Mouse (Mus musculus) liver, embryonic 11.5 days (tissue): ENCODE measurements at regions not wholly inside any gene's neighbourhood (a gene's known extent, or its start where the extent isn't known, plus 50 kb on each side); places are given as distances from the start of the nearest gene placed in this dataset.
"Not testable (repeated sequence)": the region's sequence is repeated elsewhere in the genome, so short reads cannot be mapped to it uniquely, and the experiment has no call there.

Experiments used
- ATAC-seq: fragments of 200-750 bp; cut with Nextera tagmentation; replicated peaks from 2 replicates; pipeline ENCODE4 v1.8.0; 2017; ENCODE audit warnings: moderate number of reproducible peaks, mild to moderate bottlenecking, moderate TSS enrichment, moderate library complexity; ENCODE audit not compliant: low FRiP score
- DNase-seq: peaks from one replicate; pipeline ENCODE4 v3.0.0-alpha.2; 2017; ENCODE audit warnings: low spot score
- H3K27ac ChIP-seq: fragments of 300-500 bp; sonication (generic); 2 replicates; pipeline ENCODE4 v1.5.1; 2014; ENCODE audit warnings: mild to moderate bottlenecking, low read depth, low read length, control low read depth
- H3K27me3 ChIP-seq: fragments of 300-500 bp; sonication (generic); replicated peaks from 2 replicates; pipeline ENCODE4 v1.6.1; 2014; ENCODE audit warnings: low read length, mixed read lengths; ENCODE audit not compliant: control insufficient read depth, insufficient read depth
- H3K36me3 ChIP-seq: fragments of 300-500 bp; sonication (generic); 2 replicates; pipeline ENCODE4 v1.6.1; 2014; ENCODE audit warnings: mild to moderate bottlenecking, low read length, moderate library complexity, mixed read lengths; ENCODE audit not compliant: control insufficient read depth, insufficient read depth
- H3K4me1 ChIP-seq: fragments of 300-500 bp; sonication (generic); replicated peaks from 2 replicates; pipeline ENCODE4 v1.6.1; 2014; ENCODE audit warnings: low read length, mixed read lengths; ENCODE audit not compliant: control insufficient read depth, insufficient read depth
- H3K4me2 ChIP-seq: fragments of 300-500 bp; sonication (generic); 2 replicates; pipeline ENCODE4 v1.6.1; 2014; ENCODE audit warnings: mild to moderate bottlenecking, control low read depth, moderate library complexity
- H3K4me3 ChIP-seq: fragments of 300-500 bp; sonication (generic); 2 replicates; pipeline ENCODE4 v1.5.1; 2014; ENCODE audit warnings: low read depth, low read length, control low read depth
- H3K9ac ChIP-seq: fragments of 300-500 bp; sonication (generic); 2 replicates; pipeline ENCODE4 v1.6.1; 2014; ENCODE audit warnings: low read depth, low read length, control low read depth
- H3K9me3 ChIP-seq: fragments of 300-500 bp; sonication (generic); 2 replicates; pipeline ENCODE4 v1.6.1; 2016; ENCODE audit warnings: low read length, inconsistent platforms, mixed read lengths; ENCODE audit not compliant: control insufficient read depth
- WGBS: fragments of 180-500 bp; shearing (Covaris S2); extraction: QIAGEN DNeasy Blood & Tissue Kit; methylation state at CpG from one replicate; pipeline ENCODE4 v1.1.7; 2014; 5-methylcytosine and 5-hydroxymethylcytosine counted together

- Histone ChIP-seq H3K4me1 (no peaks in the 10 kb centered on the region), H3K27me3 (no peaks in the 10 kb centered on the region; the same call in 1 of the 2 replicates), H3K4me2 (no peak overlapping the region), H3K4me3 (no peak overlapping the region), H3K36me3 (no peaks in the 10 kb centered on the region), H3K9ac (no peak overlapping the region), H3K27ac (no peak overlapping the region), H3K9me3 (no peaks in the 10 kb centered on the region)
- no peak for DNase-seq
- ATAC-seq = no peak
- 45% methylated on average over 3 of the region's 3 CpGs for WGBS
Measured at GRCm38 (mm10) chr4:45617126-45617525, 84.9 kb upstream of the Shb start.

GRCm38 (mm10) chr4:45613498-45613897 lies 81.2 kb upstream of the Shb start:
- not testable (repeated sequence) for DNase-seq, H3K36me3 ChIP-seq, H3K4me3 ChIP-seq, H3K4me1 ChIP-seq, H3K9me3 ChIP-seq, H3K4me2 ChIP-seq, H3K27me3 ChIP-seq, H3K9ac ChIP-seq, ATAC-seq, H3K27ac ChIP-seq
- 73% methylated on average over 3 of the region's 3 CpGs for WGBS

- Histone ChIP-seq H3K4me3 (no peak overlapping the region), H3K36me3 (no peaks in the 10 kb centered on the region), H3K9ac (no peak overlapping the region), H3K4me1 (no peaks in the 10 kb centered on the region), H3K9me3 (no peaks in the 10 kb centered on the region), H3K27ac (no peak overlapping the region), H3K4me2 (no peak overlapping the region), H3K27me3 (no peaks in the 10 kb centered on the region)
- peak; percentile 51 for DNase-seq
- 31% methylated on average over 5 of the region's 5 CpGs for WGBS
- no peak; the same call in 1 of the 2 replicates for ATAC-seq
Measured at GRCm38 (mm10) chr4:45612132-45612531, 79.9 kb upstream of the Shb start.

GRCm38 (mm10) chr4:45610937-45611336 lies 78.7 kb upstream of the Shb start:
- Histone ChIP-seq H3K27me3 (no peaks in the 10 kb centered on the region), H3K4me3 (no peak overlapping the region), H3K27ac (no peak overlapping the region), H3K4me2 (no peak overlapping the region), H3K9me3 (no peaks in the 10 kb centered on the region), H3K36me3 (no peaks in the 10 kb centered on the region), H3K9ac (no peak overlapping the region), H3K4me1 (no peaks in the 10 kb centered on the region)
- DNase-seq (no peak), ATAC-seq (peak; percentile 49; the same call in 1 of the 2 replicates)
- 66% methylated on average over 5 of the region's 5 CpGs for WGBS

GRCm38 (mm10) chr4:45606578-45606977 lies 74.3 kb upstream of the Shb start:
- no peaks in the 10 kb centered on the region for H3K9me3 ChIP-seq
- no peak overlapping the region for H3K4me3 ChIP-seq
- H3K9ac ChIP-seq = no peak overlapping the region
- DNase-seq = no peak
- ATAC-seq = no peak
- H3K4me1 ChIP-seq = no peaks in the 10 kb centered on the region
- H3K27me3 ChIP-seq = no peaks in the 10 kb centered on the region
- H3K36me3 ChIP-seq = no peaks in the 10 kb centered on the region
- H3K4me2 ChIP-seq = no peak overlapping the region
- 57% methylated on average over 7 of the region's 7 CpGs for WGBS
- no peak overlapping the region for H3K27ac ChIP-seq

GRCm38 (mm10) chr4:45605681-45606080 lies 73.4 kb upstream of the Shb start:
- ATAC-seq (no peak), DNase-seq (no peak)
- Histone ChIP-seq H3K4me1 (no peaks in the 10 kb centered on the region), H3K27ac (no peak overlapping the region), H3K9me3 (no peaks in the 10 kb centered on the region), H3K4me3 (no peak overlapping the region), H3K9ac (no peak overlapping the region), H3K27me3 (no peaks in the 10 kb centered on the region), H3K36me3 (no peaks in the 10 kb centered on the region), H3K4me2 (no peak overlapping the region)
- WGBS = 82% methylated on average over 4 of the region's 4 CpGs

GRCm38 (mm10) chr4:45604271-45604800 lies 72.1 kb upstream of the Shb start:
- DNase-seq = no peak

GRCm38 (mm10) chr4:45600520-45600919 lies 68.2 kb upstream of the Shb start:
- no peak for DNase-seq
- H3K4me3 ChIP-seq = no peak overlapping the region
- 69% methylated on average over 9 of the region's 9 CpGs for WGBS

More at GRCm38 (mm10) chr4:45604271-45604800, 72.1 kb upstream of the Shb start:
- no peak overlapping the region for H3K9ac ChIP-seq
- H3K4me1 ChIP-seq = no peaks in the 10 kb centered on the region
- no peaks in the 10 kb centered on the region for H3K9me3 ChIP-seq
- H3K36me3 ChIP-seq = no peaks in the 10 kb centered on the region
- no peak for ATAC-seq
- 72% methylated on average over 5 of the region's 5 CpGs for WGBS
- no peaks in the 10 kb centered on the region for H3K27me3 ChIP-seq
- no peak overlapping the region for H3K27ac ChIP-seq
- H3K4me3 ChIP-seq = no peak overlapping the region
- H3K4me2 ChIP-seq = no peak overlapping the region

GRCm38 (mm10) chr4:45593435-45593991 lies 61.2 kb upstream of the Shb start:
- WGBS = 76% methylated on average over 3 of the region's 3 CpGs
- H3K27me3 ChIP-seq = peaks cover 26% of the 10 kb centered on the region
- no peaks in the 10 kb centered on the region for H3K4me1 ChIP-seq
- no peak overlapping the region for H3K4me2 ChIP-seq
- DNase-seq (no peak), ATAC-seq (no peak)
- no peak overlapping the region for H3K4me3 ChIP-seq
- no peaks in the 10 kb centered on the region for H3K9me3 ChIP-seq
- H3K27ac ChIP-seq = no peak overlapping the region
- H3K36me3 ChIP-seq = no peaks in the 10 kb centered on the region
- H3K9ac ChIP-seq = no peak overlapping the region

More at GRCm38 (mm10) chr4:45600520-45600919, 68.2 kb upstream of the Shb start:
- no peaks in the 10 kb centered on the region for H3K36me3 ChIP-seq
- ATAC-seq = no peak
- 0 out of 2 replicates have a peak, but pooled peaks cover 3% of the 10 kb centered on the region for H3K27me3 ChIP-seq
- H3K27ac ChIP-seq = no peak overlapping the region
- no peak overlapping the region for H3K9ac ChIP-seq
- no peak overlapping the region for H3K4me2 ChIP-seq
- no peaks in the 10 kb centered on the region for H3K4me1 ChIP-seq
- no peaks in the 10 kb centered on the region for H3K9me3 ChIP-seq
